Mouse (Mus musculus) E14TG2a.4 (cell line): ENCODE results near the gene Anp32b.

Experiments used
- CTCF ChIP-seq: conservative IDR thresholded peaks from 2 replicates; pipeline ENCODE4 v1.5.1; 2014; ENCODE audit warnings: low read length
- NANOG ChIP-seq: IDR thresholded peaks from 2 replicates; pipeline ENCODE4 v1.6.1; 2014; ENCODE audit warnings: borderline replicate concordance, low read length, mixed read lengths
- POU5F1 ChIP-seq: IDR thresholded peaks from 2 replicates; pipeline ENCODE4 v1.6.1; 2014; ENCODE audit warnings: low read length, borderline replicate concordance

- no peak for TF ChIP-seq CTCF
- TF ChIP-seq POU5F1, result no peak
- no peak for TF ChIP-seq NANOG
These were observed 2.4 kb downstream of the Anp32b start for GRCm38 (mm10) chr4:46452855-46453719.
